Mouse (Mus musculus) E14TG2a.4 (cell line): ENCODE measurements at regions not wholly inside any gene's neighbourhood (a gene's known extent, or its start where the extent isn't known, plus 50 kb on each side); places are given as distances from the start of the nearest gene placed in this dataset.

Source experiments
- CTCF ChIP-seq: conservative IDR thresholded peaks from 2 replicates; pipeline ENCODE4 v1.5.1; 2014; ENCODE audit warnings: low read length
- NANOG ChIP-seq: IDR thresholded peaks from 2 replicates; pipeline ENCODE4 v1.6.1; 2014; ENCODE audit warnings: borderline replicate concordance, low read length, mixed read lengths

DNA sequence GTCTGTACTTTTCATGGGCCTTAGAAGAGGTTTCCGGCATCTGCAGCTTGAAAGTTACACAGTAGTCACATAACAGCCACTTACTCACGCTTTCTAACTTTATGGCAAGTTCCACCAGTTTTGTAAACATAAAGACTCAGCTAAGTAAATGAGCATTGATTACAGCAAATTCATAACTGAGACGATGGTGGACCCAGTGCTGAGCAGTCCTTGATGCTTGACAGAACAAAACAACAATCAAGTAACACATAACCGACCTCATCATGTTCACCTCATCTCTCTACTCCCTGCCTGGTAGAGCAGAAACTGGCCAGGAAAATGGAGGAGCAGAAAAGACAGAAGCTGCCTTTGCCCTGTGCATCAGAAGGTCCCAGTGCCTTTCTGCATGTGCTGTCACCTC, 284.3 kb upstream of the Gm8871 start:
- TF ChIP-seq CTCF (no peak), NANOG (no peak)
